Mouse (Mus musculus): Measurements from ENCODE around the gene Abhd14b. TPM values are rescaled to one million over a fixed set of nuclear protein-coding genes. Genes with fewer than 3 reads are reported as not detected.
A peak's percentile ranks its signal among the peaks of the same experiment; 100 is the strongest.

The Abhd14b gene
- polyA plus RNA-seq, 1 experiment from 2014 or later, result 4.2 TPM

DNA sequence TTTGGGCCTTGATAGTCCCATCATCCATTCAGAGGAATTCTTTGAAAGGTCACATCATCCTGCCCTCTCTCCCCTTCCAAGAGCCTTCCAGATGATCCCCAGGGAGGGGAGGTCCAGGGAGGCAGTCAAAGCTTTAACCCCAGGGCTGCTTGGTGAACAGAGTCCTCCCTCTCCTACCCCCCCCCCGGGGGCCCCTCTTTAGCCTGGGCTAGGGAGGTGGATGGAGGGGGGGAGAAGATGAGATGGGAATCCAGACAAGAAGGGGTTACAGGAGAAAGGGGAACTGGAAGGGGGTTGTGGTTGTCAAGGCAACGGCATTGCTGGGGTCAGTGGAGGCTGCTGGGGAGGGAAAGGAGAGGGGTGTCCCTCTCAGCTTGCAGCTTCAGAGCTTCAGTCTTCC, 26.7 kb upstream of the Abhd14b start:
- 4% methylated on average over 2 of the region's 2 CpGs for WGBS
- Histone ChIP-seq H3K4me1 (replicated peaks; ENCODE audit: control insufficient read depth, insufficient read depth, low read length) (peaks cover 17% of the 10 kb centered on the region), H3K4me2 (replicated peaks; ENCODE audit: low read depth, low read length) (peak overlapping the region; percentile 21; the same call in 1 of the 2 replicates), H3K27ac (ENCODE audit: low read depth, low read length) (peak overlapping the region; percentile 48; the same call in 1 of the 2 replicates), H3K36me3 (ENCODE audit: control insufficient read depth, insufficient read depth, low read length) (no peaks in the 10 kb centered on the region), H3K9ac (ENCODE audit: low read depth, low read length) (0 out of 2 replicates have a peak overlapping the region, but pooled peaks have one; percentile 45), H3K9me3 (ENCODE audit: control insufficient read depth, low read length) (no peaks in the 10 kb centered on the region), H3K4me3 (ENCODE audit: low read depth, low read length) (no peak overlapping the region; the same call in 1 of the 2 replicates), H3K27me3 (ENCODE audit: control insufficient read depth, insufficient read depth, low read length) (no peaks in the 10 kb centered on the region)
- ATAC-seq (ENCODE audit: low FRiP score), result peak; percentile 66
- DNase-seq (ENCODE audit: low spot score), result peak; percentile 66

- H3K4me1 ChIP-seq (replicated peaks; ENCODE audit: control insufficient read depth, insufficient read depth, low read length), result peaks cover 17% of the 10 kb centered on the region
- no peaks in the 10 kb centered on the region for H3K27me3 ChIP-seq (ENCODE audit: control insufficient read depth, insufficient read depth, low read length)
- WGBS, result 5% methylated on average over 18 of the region's 18 CpGs
- H3K9me3 ChIP-seq (ENCODE audit: control insufficient read depth, low read length), result no peaks in the 10 kb centered on the region
- no peaks in the 10 kb centered on the region for H3K36me3 ChIP-seq (ENCODE audit: control insufficient read depth, insufficient read depth, low read length)
- no peak overlapping the region; the same call in 1 of the 2 replicates for H3K4me3 ChIP-seq (ENCODE audit: low read depth, low read length)
- ATAC-seq (ENCODE audit: low FRiP score), result peak; percentile 48; the same call in 1 of the 2 replicates
- no peak for DNase-seq (ENCODE audit: low spot score)
- peak overlapping the region; percentile 21; the same call in 1 of the 2 replicates for H3K4me2 ChIP-seq (replicated peaks; ENCODE audit: low read depth, low read length)
- H3K9ac ChIP-seq (ENCODE audit: low read depth, low read length), result no peak overlapping the region
- H3K27ac ChIP-seq (ENCODE audit: low read depth, low read length), result peak overlapping the region; percentile 48
Observed at GRCm38 (mm10) chr9:106421033-106421864, 26.0 kb upstream of the Abhd14b start.

- Histone ChIP-seq H3K4me3 (ENCODE audit: low read depth, low read length) (no peak overlapping the region), H3K27me3 (ENCODE audit: control insufficient read depth, insufficient read depth, low read length) (no peaks in the 10 kb centered on the region), H3K9ac (ENCODE audit: low read depth, low read length) (no peak overlapping the region), H3K4me1 (replicated peaks; ENCODE audit: control insufficient read depth, insufficient read depth, low read length) (peaks cover 17% of the 10 kb centered on the region), H3K27ac (ENCODE audit: low read depth, low read length) (no peak overlapping the region), H3K36me3 (ENCODE audit: control insufficient read depth, insufficient read depth, low read length) (no peaks in the 10 kb centered on the region), H3K9me3 (ENCODE audit: control insufficient read depth, low read length) (no peaks in the 10 kb centered on the region), H3K4me2 (replicated peaks; ENCODE audit: low read depth, low read length) (peak overlapping the region; percentile 8; the same call in 1 of the 2 replicates)
- DNase-seq (ENCODE audit: low spot score) (peak; percentile 94), ATAC-seq (ENCODE audit: low FRiP score) (peak; percentile 64; the same call in 1 of the 2 replicates)
- WGBS, result 0% methylated on average over 3 of the region's 3 CpGs
Observed at GRCm38 (mm10) chr9:106421865-106422160, 25.4 kb upstream of the Abhd14b start.

DNA sequence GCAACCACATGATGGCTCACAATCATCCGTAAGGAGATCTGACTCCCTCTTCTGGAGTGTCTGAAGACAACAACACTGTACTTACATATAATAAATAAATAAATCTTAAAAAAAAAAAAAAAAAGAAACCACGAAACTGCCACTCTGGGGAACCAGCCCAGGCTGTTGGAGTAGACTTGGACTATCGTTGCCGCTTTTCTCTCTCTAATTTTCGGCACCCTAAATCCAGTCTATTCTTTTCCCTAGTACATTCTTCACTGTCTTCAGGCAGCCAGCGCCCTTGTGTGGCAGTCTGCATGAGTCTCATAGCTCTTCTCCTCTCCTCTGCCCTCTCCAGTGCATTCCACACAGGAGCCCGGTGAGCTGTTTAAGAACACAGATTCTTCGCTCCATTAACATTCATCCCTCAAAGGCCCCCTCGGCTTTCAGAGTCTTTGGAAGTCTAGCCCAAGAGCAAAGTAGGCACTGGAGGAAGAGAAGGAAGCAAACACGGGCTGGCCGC, 18.5 kb upstream of the Abhd14b start:
- peak; percentile 76 for ATAC-seq (ENCODE audit: low FRiP score)
- 23% methylated on average over 11 of the region's 11 CpGs for WGBS

GRCm38 (mm10) chr9:106429221-106430014, 17.8 kb upstream of the Abhd14b start, which contains the start of gene Rpl29:
Rpl29 (plus strand) TSS chr9:106429454.
- peak within 1 kb of the TSS; percentile 78 for H3K4me2 ChIP-seq (replicated peaks; ENCODE audit: low read depth, low read length)
- H3K4me1 ChIP-seq (replicated peaks; ENCODE audit: control insufficient read depth, insufficient read depth, low read length), result peaks cover 5% of the 10 kb centered on the region; the same call in 1 of the 2 replicates
- H3K36me3 ChIP-seq (ENCODE audit: control insufficient read depth, insufficient read depth, low read length), result 0 out of 2 replicates have a peak, but pooled peaks cover 7% of the 10 kb centered on the region
- no peaks in the 10 kb centered on the region for H3K27me3 ChIP-seq (ENCODE audit: control insufficient read depth, insufficient read depth, low read length)
- WGBS, result under 1% methylated on average over 52 of the region's 55 CpGs
- peak within 1 kb of the TSS; percentile 93 for H3K27ac ChIP-seq (ENCODE audit: low read depth, low read length)
- ATAC-seq (ENCODE audit: low FRiP score), result peak; percentile 91
- DNase-seq (ENCODE audit: low spot score), result peak; percentile 98
- H3K4me3 ChIP-seq (ENCODE audit: low read depth, low read length), result peak within 1 kb of the TSS; percentile 92
- peak within 1 kb of the TSS; percentile 99 for H3K9ac ChIP-seq (ENCODE audit: low read depth, low read length)
- no peaks in the 10 kb centered on the region for H3K9me3 ChIP-seq (ENCODE audit: control insufficient read depth, low read length)

More for the DNA sequence above, 18.5 kb upstream of the Abhd14b start:
- Histone ChIP-seq H3K27me3 (ENCODE audit: control insufficient read depth, insufficient read depth, low read length) (no peaks in the 10 kb centered on the region), H3K4me1 (replicated peaks; ENCODE audit: control insufficient read depth, insufficient read depth, low read length) (peaks cover 5% of the 10 kb centered on the region; the same call in 1 of the 2 replicates), H3K27ac (ENCODE audit: low read depth, low read length) (peak overlapping the region; percentile 93), H3K4me3 (ENCODE audit: low read depth, low read length) (peak overlapping the region; percentile 92), H3K36me3 (ENCODE audit: control insufficient read depth, insufficient read depth, low read length) (0 out of 2 replicates have a peak, but pooled peaks cover 7% of the 10 kb centered on the region), H3K9ac (ENCODE audit: low read depth, low read length) (peak overlapping the region; percentile 71), H3K4me2 (replicated peaks; ENCODE audit: low read depth, low read length) (peak overlapping the region; percentile 69), H3K9me3 (ENCODE audit: control insufficient read depth, low read length) (no peaks in the 10 kb centered on the region)
- no peak for DNase-seq (ENCODE audit: low spot score)

GRCm38 (mm10) chr9:106430015-106430264, 17.3 kb upstream of the Abhd14b start:
- DNase-seq (ENCODE audit: low spot score), result no peak
- peak overlapping the region; percentile 92 for H3K4me3 ChIP-seq (ENCODE audit: low read depth, low read length)
- no peaks in the 10 kb centered on the region for H3K9me3 ChIP-seq (ENCODE audit: control insufficient read depth, low read length)
- peaks cover 5% of the 10 kb centered on the region; the same call in 1 of the 2 replicates for H3K4me1 ChIP-seq (replicated peaks; ENCODE audit: control insufficient read depth, insufficient read depth, low read length)
- H3K9ac ChIP-seq (ENCODE audit: low read depth, low read length), result peak overlapping the region; percentile 99
- 0 out of 2 replicates have a peak, but pooled peaks cover 7% of the 10 kb centered on the region for H3K36me3 ChIP-seq (ENCODE audit: control insufficient read depth, insufficient read depth, low read length)
- H3K27me3 ChIP-seq (ENCODE audit: control insufficient read depth, insufficient read depth, low read length), result no peaks in the 10 kb centered on the region
- 5% methylated on average over 4 of the region's 4 CpGs for WGBS
- ATAC-seq (ENCODE audit: low FRiP score), result no peak
- H3K4me2 ChIP-seq (replicated peaks; ENCODE audit: low read depth, low read length), result peak overlapping the region; percentile 78
- peak overlapping the region; percentile 93; the same call in 1 of the 2 replicates for H3K27ac ChIP-seq (ENCODE audit: low read depth, low read length)

GRCm38 (mm10) chr9:106433389-106433788, 13.9 kb upstream of the Abhd14b start:
- Histone ChIP-seq H3K36me3 (ENCODE audit: control insufficient read depth, insufficient read depth, low read length) (0 out of 2 replicates have a peak, but pooled peaks cover 7% of the 10 kb centered on the region), H3K4me2 (replicated peaks; ENCODE audit: low read depth, low read length) (no peak overlapping the region), H3K9ac (ENCODE audit: low read depth, low read length) (no peak overlapping the region), H3K9me3 (ENCODE audit: control insufficient read depth, low read length) (no peaks in the 10 kb centered on the region), H3K27ac (ENCODE audit: low read depth, low read length) (0 out of 2 replicates have a peak overlapping the region, but pooled peaks have one; percentile 24), H3K4me3 (ENCODE audit: low read depth, low read length) (no peak overlapping the region), H3K27me3 (ENCODE audit: control insufficient read depth, insufficient read depth, low read length) (no peaks in the 10 kb centered on the region), H3K4me1 (replicated peaks; ENCODE audit: control insufficient read depth, insufficient read depth, low read length) (peaks cover 10% of the 10 kb centered on the region)
- ATAC-seq (ENCODE audit: low FRiP score) (no peak), DNase-seq (ENCODE audit: low spot score) (no peak)
- 79% methylated on average over 7 of the region's 7 CpGs for WGBS

- H3K9ac ChIP-seq (ENCODE audit: low read depth, low read length), result no peak overlapping the region
- H3K4me2 ChIP-seq (replicated peaks; ENCODE audit: low read depth, low read length), result no peak overlapping the region
- DNase-seq (ENCODE audit: low spot score) (no peak), ATAC-seq (ENCODE audit: low FRiP score) (no peak)
- no peaks in the 10 kb centered on the region for H3K27me3 ChIP-seq (ENCODE audit: control insufficient read depth, insufficient read depth, low read length)
- no peak overlapping the region for H3K4me3 ChIP-seq (ENCODE audit: low read depth, low read length)
- H3K9me3 ChIP-seq (ENCODE audit: control insufficient read depth, low read length), result no peaks in the 10 kb centered on the region
- H3K4me1 ChIP-seq (replicated peaks; ENCODE audit: control insufficient read depth, insufficient read depth, low read length), result peaks cover 5% of the 10 kb centered on the region
- H3K27ac ChIP-seq (ENCODE audit: low read depth, low read length), result no peak overlapping the region
- 0 out of 2 replicates have a peak, but pooled peaks cover 4% of the 10 kb centered on the region for H3K36me3 ChIP-seq (ENCODE audit: control insufficient read depth, insufficient read depth, low read length)
- 82% methylated on average over 9 of the region's 9 CpGs for WGBS
Observed at GRCm38 (mm10) chr9:106436566-106436965, 10.7 kb upstream of the Abhd14b start.

All from hindbrain, embryonic 11.5 days (tissue).